Mouse (Mus musculus) kidney, postnatal 0 days (tissue): Measurements from ENCODE around the gene Pde4d. TPM values are rescaled to one million over a fixed set of nuclear protein-coding genes. Genes with fewer than 3 reads are reported as not detected.

Experiments used
- ATAC-seq: fragments of 200-750 bp; cut with Nextera tagmentation; replicated peaks from 2 replicates; pipeline ENCODE4 v1.8.0; 2017; ENCODE audit warnings: low read depth, moderate number of reproducible peaks, moderate TSS enrichment, moderate library complexity; ENCODE audit not compliant: low FRiP score
- DNase-seq: peaks from one replicate; pipeline ENCODE4 v3.0.0-alpha.2; 2016; ENCODE audit warnings: low spot score
- H3K27ac ChIP-seq: fragments of 300-500 bp; sonication (generic); 2 replicates; pipeline ENCODE4 v1.5.1; 2014; ENCODE audit warnings: mild to moderate bottlenecking
- H3K27me3 ChIP-seq: fragments of 300-500 bp; sonication (generic); 2 replicates; pipeline ENCODE4 v1.6.1; 2014; ENCODE audit warnings: low read length, mixed read lengths; ENCODE audit not compliant: insufficient read depth
- H3K36me3 ChIP-seq: fragments of 300-500 bp; sonication (generic); 2 replicates; pipeline ENCODE4 v1.6.1; 2014; ENCODE audit warnings: low read length, mixed read lengths; ENCODE audit not compliant: insufficient read depth
- H3K4me1 ChIP-seq: fragments of 300-500 bp; sonication (generic); replicated peaks from 2 replicates; pipeline ENCODE4 v1.6.1; 2014; ENCODE audit warnings: antibody characterized with exemption, low read length, mixed read lengths; ENCODE audit not compliant: insufficient read depth
- H3K4me2 ChIP-seq: fragments of 300-500 bp; sonication (generic); 2 replicates; pipeline ENCODE4 v1.6.1; 2014; ENCODE audit warnings: mild to moderate bottlenecking, low read length, moderate library complexity, mixed read lengths
- H3K4me3 ChIP-seq: fragments of 300-500 bp; sonication (generic); replicated peaks from 2 replicates; pipeline ENCODE4 v1.5.1; 2014; ENCODE audit warnings: low read depth, low read length
- H3K9ac ChIP-seq: fragments of 300-500 bp; sonication (generic); 2 replicates; pipeline ENCODE4 v1.6.1; 2014; ENCODE audit warnings: low read depth, low read length
- H3K9me3 ChIP-seq: fragments of 300-500 bp; sonication (generic); replicated peaks from 2 replicates; pipeline ENCODE4 v1.6.1; 2016; ENCODE audit warnings: low read length, inconsistent platforms, mixed read lengths
- CTCF ChIP-seq: IDR thresholded peaks from 2 replicates; pipeline ENCODE4 v1.5.1; 2016; ENCODE audit warnings: antibody characterized with exemption, low read depth, mild to moderate bottlenecking, moderate library complexity
- WGBS: fragments of 180-500 bp; shearing (Covaris S2); extraction: QIAGEN DNeasy Blood & Tissue Kit; methylation state at CpG from one replicate; pipeline ENCODE4 v1.1.7; 2014; 5-methylcytosine and 5-hydroxymethylcytosine counted together
- polyA plus RNA-seq: library from polyadenylated mRNA; unstranded; fragments of >200 nt; fragmentation: Nextera tagmentation; extraction: Ambion mirVana; gene quantifications from 2 replicates; pipeline ENCODE4 v1.2.1, GENCODE M21; 2015

The Pde4d gene
- polyA plus RNA-seq, 1 experiment from 2014 or later: 7.1 TPM

DNA sequence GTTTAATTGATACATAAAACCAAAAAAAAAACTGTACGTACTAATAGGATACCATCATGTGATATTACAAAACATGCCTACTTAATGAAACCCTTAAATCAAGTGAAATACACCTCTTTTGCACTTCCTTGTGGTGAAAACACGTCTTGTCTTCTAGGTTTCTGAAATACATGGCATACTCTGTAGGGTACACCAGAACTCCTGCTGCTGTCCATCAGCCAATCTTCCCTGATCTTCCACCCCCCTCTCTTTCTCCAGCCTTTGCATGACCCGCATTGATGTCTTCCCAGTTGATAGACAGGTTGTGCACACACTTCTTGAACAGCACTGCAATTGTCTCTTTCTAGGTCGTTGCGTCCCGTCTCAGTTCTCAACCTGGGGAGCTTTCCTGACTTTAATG is 1470.5 kb downstream of the Pde4d start:
- Histone ChIP-seq H3K4me2 (no peak overlapping the region), H3K4me3 (no peak overlapping the region), H3K27me3 (no peaks in the 10 kb centered on the region), H3K4me1 (peaks cover 6% of the 10 kb centered on the region; the same call in 1 of the 2 replicates), H3K9ac (no peak overlapping the region), H3K36me3 (no peaks in the 10 kb centered on the region), H3K9me3 (no peaks in the 10 kb centered on the region), H3K27ac (no peak overlapping the region)
- no peak for DNase-seq
- 83% methylated on average over 6 of the region's 6 CpGs for WGBS
- no peak for TF ChIP-seq CTCF
- no peak for ATAC-seq

DNA sequence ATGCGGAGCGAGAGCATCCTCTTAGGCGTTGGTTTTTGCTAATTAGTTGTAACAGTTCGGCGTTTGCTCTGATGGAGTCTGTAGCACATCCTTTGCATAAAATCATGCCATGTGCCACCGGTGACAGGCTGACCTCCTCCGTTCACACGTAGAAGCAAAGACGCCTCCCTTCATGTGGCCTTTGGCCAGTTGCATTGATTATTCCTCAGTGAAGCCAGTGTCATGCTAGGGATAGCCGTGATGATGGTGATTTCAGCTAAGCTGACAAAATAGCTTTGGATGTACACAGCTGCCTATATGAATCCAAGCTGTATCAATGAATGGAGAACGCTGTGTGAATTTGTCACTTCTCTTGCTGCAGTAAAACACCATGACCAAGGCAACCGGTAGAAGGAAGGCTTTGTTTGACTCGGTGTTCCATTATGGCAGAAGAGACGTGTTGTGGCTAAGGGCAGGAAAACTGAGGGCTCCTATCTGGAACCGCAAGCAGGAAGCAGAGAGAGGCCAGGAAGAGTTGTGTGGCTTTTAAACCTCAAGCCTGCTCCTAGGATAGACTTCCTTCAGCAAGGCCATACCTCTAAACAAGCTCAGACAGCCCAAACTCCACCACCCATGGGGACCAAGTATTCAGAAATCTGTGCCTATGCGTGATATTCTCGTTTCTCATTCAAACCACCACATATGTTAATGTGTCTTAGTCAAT is 1471.7 kb downstream of the Pde4d start:
- H3K9ac ChIP-seq: no peak overlapping the region
- TF ChIP-seq CTCF: no peak
- H3K4me1 ChIP-seq: no peaks in the 10 kb centered on the region
- H3K27ac ChIP-seq: no peak overlapping the region
- H3K9me3 ChIP-seq: no peaks in the 10 kb centered on the region
- WGBS: 87% methylated on average over 17 of the region's 17 CpGs
- no peaks in the 10 kb centered on the region for H3K36me3 ChIP-seq
- H3K27me3 ChIP-seq: no peaks in the 10 kb centered on the region
- no peak overlapping the region for H3K4me3 ChIP-seq
- ATAC-seq: no peak
- no peak for DNase-seq
- H3K4me2 ChIP-seq: no peak overlapping the region

DNA sequence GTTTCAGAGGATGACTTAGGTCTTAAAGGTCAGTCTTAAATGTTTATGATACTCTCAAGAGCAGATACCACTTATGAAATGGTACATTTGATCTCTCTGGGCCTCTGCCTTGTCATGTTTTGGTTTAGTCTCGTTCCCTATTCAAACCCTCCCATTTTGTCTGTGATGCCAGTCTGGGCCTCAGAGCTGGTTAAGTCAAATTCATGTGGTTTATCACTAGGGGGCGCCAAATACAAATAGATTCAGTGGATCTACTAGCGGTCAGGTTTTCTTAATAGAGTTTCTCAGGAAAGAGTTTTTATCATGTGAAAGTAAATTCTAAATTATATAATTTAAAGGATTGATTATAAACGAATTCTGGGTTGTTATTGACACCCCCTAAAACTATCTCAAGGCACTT is 1472.5 kb downstream of the Pde4d start:
- Histone ChIP-seq H3K4me2 (no peak overlapping the region), H3K27me3 (no peaks in the 10 kb centered on the region), H3K9me3 (no peaks in the 10 kb centered on the region), H3K27ac (no peak overlapping the region), H3K4me3 (no peak overlapping the region), H3K4me1 (no peaks in the 10 kb centered on the region), H3K9ac (no peak overlapping the region), H3K36me3 (no peaks in the 10 kb centered on the region)
- ATAC-seq: peak; percentile 57; the same call in 1 of the 2 replicates
- DNase-seq: peak; percentile 94
- TF ChIP-seq CTCF: peak; percentile 83
- 3% methylated on average over 4 of the region's 4 CpGs for WGBS

DNA sequence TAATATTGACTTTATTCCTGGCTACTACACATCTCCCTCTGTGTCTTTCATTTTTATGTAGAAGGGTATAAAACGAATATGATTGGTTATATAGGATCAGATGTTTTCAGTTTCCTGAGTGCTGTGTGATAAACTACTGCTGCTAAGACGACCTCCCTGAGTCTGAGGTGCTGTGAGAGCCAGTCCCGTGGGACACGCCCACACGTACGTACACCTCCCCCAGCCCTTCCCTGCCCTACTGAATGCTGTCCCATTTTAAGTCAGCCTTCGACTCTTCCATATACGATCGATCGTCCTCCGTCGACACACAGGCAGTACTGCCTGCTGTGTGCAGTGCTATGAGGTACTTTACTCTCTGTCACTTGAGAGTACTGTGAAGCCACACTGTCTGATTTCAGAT is 1473.0 kb downstream of the Pde4d start:
- Histone ChIP-seq H3K4me2 (no peak overlapping the region), H3K36me3 (no peaks in the 10 kb centered on the region), H3K4me1 (no peaks in the 10 kb centered on the region), H3K4me3 (no peak overlapping the region), H3K27me3 (no peaks in the 10 kb centered on the region), H3K27ac (no peak overlapping the region), H3K9ac (no peak overlapping the region), H3K9me3 (no peaks in the 10 kb centered on the region)
- DNase-seq: no peak
- WGBS: 58% methylated on average over 12 of the region's 12 CpGs
- TF ChIP-seq CTCF: no peak
- 0 out of 2 replicates have a peak, but pooled peaks have one; percentile 59 for ATAC-seq

DNA sequence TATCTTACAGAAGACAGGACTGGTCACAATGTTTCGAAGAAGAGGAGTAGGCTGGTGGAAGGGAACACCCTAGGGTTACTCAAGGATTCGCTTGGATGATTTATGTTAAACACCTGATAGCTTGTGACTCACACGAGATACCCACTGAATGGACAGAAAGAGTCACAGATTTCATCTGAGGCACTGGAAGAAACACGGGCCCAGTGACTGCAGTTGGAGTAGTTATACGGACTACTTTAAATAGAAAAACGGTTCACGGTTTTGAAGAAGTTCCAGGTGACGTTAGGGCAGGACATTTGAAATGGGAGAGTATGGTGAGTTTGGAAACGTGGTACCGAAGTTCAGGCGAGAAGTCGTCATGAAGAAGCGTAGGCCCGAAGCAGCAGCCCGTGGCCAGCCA is 1475.0 kb downstream of the Pde4d start:
- no peak overlapping the region for H3K4me2 ChIP-seq
- H3K27me3 ChIP-seq: no peaks in the 10 kb centered on the region
- H3K4me1 ChIP-seq: no peaks in the 10 kb centered on the region
- H3K9ac ChIP-seq: no peak overlapping the region
- ATAC-seq (no peak), DNase-seq (no peak)
- H3K36me3 ChIP-seq: no peaks in the 10 kb centered on the region
- TF ChIP-seq CTCF: no peak
- H3K27ac ChIP-seq: no peak overlapping the region
- no peaks in the 10 kb centered on the region for H3K9me3 ChIP-seq
- H3K4me3 ChIP-seq: no peak overlapping the region
- WGBS: 86% methylated on average over 15 of the region's 15 CpGs

DNA sequence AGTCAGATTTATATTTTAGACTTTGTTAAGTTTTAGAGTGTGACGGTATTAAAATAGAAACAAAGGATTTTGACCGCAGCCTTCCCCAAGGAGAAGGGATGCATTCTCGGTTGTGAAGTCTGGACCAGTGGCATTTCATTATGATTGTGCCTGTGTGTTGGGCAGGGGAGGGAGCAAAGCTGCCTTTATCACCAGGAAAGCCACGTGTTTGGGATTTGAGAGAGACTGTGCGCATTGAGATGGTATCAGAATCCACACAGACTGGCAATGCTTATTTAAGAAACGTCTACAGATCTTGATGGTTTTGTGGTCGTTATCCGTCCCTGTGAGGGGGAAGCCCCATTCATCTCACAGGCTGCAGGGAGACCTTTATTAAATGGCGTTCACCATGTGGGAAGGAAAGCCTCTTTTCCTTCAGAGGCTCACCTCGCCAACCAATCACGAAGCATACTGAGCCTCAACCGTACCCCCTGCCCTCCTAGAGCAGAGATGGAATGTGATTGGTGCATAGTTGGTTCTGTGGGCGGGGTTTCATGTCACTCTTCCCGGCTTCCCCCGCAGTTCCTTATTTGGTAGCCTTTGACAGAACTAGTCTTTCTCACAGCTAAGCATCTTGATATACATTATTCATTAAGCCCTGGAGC is 1476.7 kb downstream of the Pde4d start:
- Histone ChIP-seq H3K4me2 (peak overlapping the region; percentile 23; the same call in 1 of the 2 replicates), H3K36me3 (no peaks in the 10 kb centered on the region), H3K9me3 (no peaks in the 10 kb centered on the region), H3K4me1 (no peaks in the 10 kb centered on the region), H3K4me3 (no peak overlapping the region), H3K9ac (no peak overlapping the region), H3K27ac (no peak overlapping the region), H3K27me3 (no peaks in the 10 kb centered on the region)
- WGBS: 43% methylated on average over 15 of the region's 15 CpGs
- ATAC-seq (no peak; the same call in 1 of the 2 replicates), DNase-seq (peak; percentile 76)
- no peak for TF ChIP-seq CTCF
